In the genomic region with DNA sequence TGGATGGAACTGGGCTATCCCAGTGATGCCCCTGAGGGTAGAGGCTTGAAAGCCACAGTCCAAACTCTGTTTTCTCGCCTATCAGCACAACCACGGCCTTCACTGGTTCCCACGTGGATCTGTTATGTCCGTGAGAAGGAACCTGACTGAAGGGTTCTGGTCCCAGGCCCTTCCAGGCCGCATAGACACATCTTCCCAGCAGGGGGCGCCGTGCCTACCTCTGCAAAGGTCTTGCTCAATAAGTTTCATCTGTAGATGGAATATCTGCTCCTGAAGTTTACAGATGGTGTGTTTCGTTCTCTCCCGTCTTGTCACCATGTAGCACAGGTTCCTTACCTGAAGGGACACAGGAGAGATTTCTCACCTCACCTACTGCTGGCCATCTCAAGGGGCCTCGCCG, we compare ENCODE assay signal across 9 mouse cellular contexts. TPM values are rescaled to one million over a fixed set of nuclear protein-coding genes. Genes with fewer than 3 reads are reported as not detected.
DNase-seq lines count a peak whose midpoint lies in the region; ATAC-seq and TF ChIP-seq lines count a peak whose summit lies in the region.
"Had no signal": no experiment of that assay in that cellular context is flagged by ENCODE, and none has a peak within 500 bp of the region (broad histone marks: within the 10 kb centered on the region; RNA-seq: fewer than 3 reads in every experiment).

No protein-coding gene starts in this region.

- H3K9me3 ChIP-seq in neural tube, embryonic 15.5 days (replicated peaks) = no peaks in the 10 kb centered on the region
- H3K9me3 ChIP-seq: heart, embryonic 15.5 days had no signal

- no peaks in the 10 kb centered on the region for H3K36me3 ChIP-seq in neural tube, embryonic 15.5 days

- H3K4me2 ChIP-seq in neural tube, embryonic 15.5 days = no peak overlapping the region
- H3K4me2 ChIP-seq: heart, embryonic 15.5 days had no signal

- peak; percentile 72 for DNase-seq in neural tube, embryonic 10.5 days (ENCODE audit: extremely low spot score, low spot score)
- peak; percentile 50 to 62 for DNase-seq in frontal cortex, postnatal 14 days (ENCODE audit: low spot score in 2 of 2)
- peak; percentile 92 for DNase-seq in kidney, postnatal 4 days
- DNase-seq in lung, postnatal 10 days = peak; percentile 89
- peak; percentile 41 to 49 for DNase-seq in right cerebral cortex, postnatal 36 days (ENCODE audit: low spot score in 2 of 2)
- DNase-seq in urinary bladder, postnatal 4 days (ENCODE audit: low spot score in 2 of 2) = peak; percentile 61 to 87

- no peak overlapping the region for H3K4me3 ChIP-seq in neural tube, embryonic 15.5 days (replicated peaks)
- no peak overlapping the region for H3K4me3 ChIP-seq in bone marrow macrophage, adult 2 months (ENCODE audit: insufficient read depth, low read length)
- H3K4me3 ChIP-seq: heart, embryonic 15.5 days had no signal

- no peak for ATAC-seq in neural tube, embryonic 15.5 days (ENCODE audit: low FRiP score)

- peaks cover 16% of the 10 kb centered on the region; the same call in 1 of the 2 replicates for H3K4me1 ChIP-seq in neural tube, embryonic 15.5 days
- H3K4me1 ChIP-seq in bone marrow macrophage, adult 2 months (ENCODE audit: control insufficient read depth, insufficient read depth, low read length) = peaks cover 3% of the 10 kb centered on the region

- TF ChIP-seq CTCF in bone marrow macrophage, adult 2 months (IDR thresholded peaks at IDR 0.05; ENCODE audit: low read depth, low read length) = peak; percentile 82

- no peak for TF ChIP-seq POLR2A in bone marrow macrophage, adult 2 months (IDR thresholded peaks at IDR 0.05; ENCODE audit: borderline replicate concordance, low read depth, low read length)

- 49% methylated on average over 11 of the region's 11 CpGs for WGBS in neural tube, embryonic 15.5 days

- no peak overlapping the region for H3K9ac ChIP-seq in neural tube, embryonic 15.5 days (replicated peaks)
- H3K9ac ChIP-seq: heart, embryonic 15.5 days had no signal

- H3K27ac ChIP-seq in neural tube, embryonic 15.5 days (replicated peaks) = no peak overlapping the region
- H3K27ac ChIP-seq in bone marrow macrophage, adult 2 months (ENCODE audit: insufficient read depth, low read depth, low read length) = no peak overlapping the region
- H3K27ac ChIP-seq: heart, embryonic 15.5 days had no signal

- H3K27me3 ChIP-seq in neural tube, embryonic 15.5 days (replicated peaks) = no peaks in the 10 kb centered on the region
- H3K27me3 ChIP-seq: heart, embryonic 15.5 days had no signal

RNA-seq across cellular contexts. Expression of a gene that starts 36.6 kb away (rescaled TPM):
- 0.69 and 1.6 TPM in 2 replicates for polyA plus RNA-seq in neural tube, embryonic 15.5 days (2015; fragmentation: Nextera tagmentation; extraction: Ambion mirVana)
- polyA plus RNA-seq in bone marrow macrophage, adult 2 months (2012; ENCODE audit: insufficient read depth, insufficient read length, missing spikeins) = 13.4 and 14.6 TPM in 2 replicates

RNA-seq across cellular contexts. Expression of a gene that starts 57.4 kb away (rescaled TPM):
- polyA plus RNA-seq in neural tube, embryonic 15.5 days (2015; fragmentation: Nextera tagmentation; extraction: Ambion mirVana) = 207 and 237 TPM in 2 replicates
- polyA plus RNA-seq in bone marrow macrophage, adult 2 months (2012; ENCODE audit: insufficient read depth, insufficient read length, missing spikeins) = 51.9 and 52.7 TPM in 2 replicates

RNA-seq across cellular contexts. Expression of a gene that starts 57.4 kb away (rescaled TPM):
- polyA plus RNA-seq in neural tube, embryonic 15.5 days (2015; fragmentation: Nextera tagmentation; extraction: Ambion mirVana) = 14.7 and 16.0 TPM in 2 replicates
- 12.0 and 12.6 TPM in 2 replicates for polyA plus RNA-seq in bone marrow macrophage, adult 2 months (2012; ENCODE audit: insufficient read depth, insufficient read length, missing spikeins)
